Mouse (Mus musculus): ENCODE data around the gene Supt20.
"Not testable (repeated sequence)": the region's sequence is repeated elsewhere in the genome, so short reads cannot be mapped to it uniquely, and the experiment has no call there.

Gene Supt20

DNA sequence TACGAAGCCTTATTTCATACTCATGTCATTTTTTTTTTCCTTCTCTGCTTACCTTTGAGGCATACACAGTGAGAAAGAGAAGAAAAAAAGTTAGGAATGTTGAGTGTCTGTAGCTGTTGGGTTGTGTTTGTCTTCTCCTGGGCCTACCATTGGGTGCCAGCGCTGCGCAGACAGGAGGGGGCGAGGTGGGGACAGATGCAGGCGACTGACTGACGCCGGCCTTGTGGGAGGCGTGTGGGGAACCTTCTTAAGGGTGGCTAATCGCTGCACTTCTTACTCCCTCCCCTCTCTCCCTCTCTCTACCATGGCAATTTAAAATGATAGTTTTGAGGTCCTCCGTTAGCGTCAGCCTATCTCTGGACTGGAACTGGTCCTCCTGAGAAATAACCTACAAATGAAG is 63.5 kb downstream of the Supt20 start:
- DNase-seq (ENCODE audit: low spot score): peak; percentile 34

DNA sequence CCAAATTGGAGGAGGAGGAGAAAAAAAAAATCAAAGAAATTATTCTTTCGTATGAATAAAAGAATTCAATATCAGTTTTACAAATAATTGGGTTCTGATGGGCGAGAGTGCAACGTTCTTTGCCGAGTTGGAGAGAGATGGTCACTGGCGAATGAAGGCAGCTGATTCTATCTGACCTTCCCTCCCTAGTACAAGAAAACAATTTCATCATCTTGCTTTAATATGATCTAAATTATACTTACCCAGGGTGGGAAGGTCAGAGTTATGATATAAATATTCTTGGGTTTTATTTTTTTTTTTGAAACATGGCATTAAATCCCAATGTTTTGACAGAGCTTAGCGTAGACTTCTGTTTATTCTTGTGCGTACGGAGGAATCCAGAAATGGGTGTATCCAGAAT is 64.8 kb downstream of the Supt20 start:
- DNase-seq (ENCODE audit: low spot score): no peak

DNA sequence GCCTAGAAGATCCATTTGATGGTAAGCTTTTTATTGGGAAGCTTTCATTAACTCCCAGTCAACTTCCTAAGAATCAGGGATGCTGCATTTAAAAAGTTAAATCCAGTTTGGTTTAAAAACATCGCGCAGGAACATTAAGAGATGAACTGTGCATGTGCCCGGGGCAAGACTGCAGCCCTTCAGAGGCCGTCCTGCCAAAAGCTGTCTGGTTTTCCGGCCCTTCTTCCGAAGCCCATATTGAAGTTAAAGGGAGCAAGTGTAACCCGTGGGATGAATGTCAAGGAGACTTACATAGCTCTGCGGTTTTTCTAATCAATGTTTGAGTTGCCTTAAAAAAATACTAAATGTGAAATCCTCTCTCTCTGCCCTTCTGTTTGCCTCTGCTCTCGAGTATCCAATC is 66.6 kb downstream of the Supt20 start:
- DNase-seq (ENCODE audit: low spot score): no peak

DNA sequence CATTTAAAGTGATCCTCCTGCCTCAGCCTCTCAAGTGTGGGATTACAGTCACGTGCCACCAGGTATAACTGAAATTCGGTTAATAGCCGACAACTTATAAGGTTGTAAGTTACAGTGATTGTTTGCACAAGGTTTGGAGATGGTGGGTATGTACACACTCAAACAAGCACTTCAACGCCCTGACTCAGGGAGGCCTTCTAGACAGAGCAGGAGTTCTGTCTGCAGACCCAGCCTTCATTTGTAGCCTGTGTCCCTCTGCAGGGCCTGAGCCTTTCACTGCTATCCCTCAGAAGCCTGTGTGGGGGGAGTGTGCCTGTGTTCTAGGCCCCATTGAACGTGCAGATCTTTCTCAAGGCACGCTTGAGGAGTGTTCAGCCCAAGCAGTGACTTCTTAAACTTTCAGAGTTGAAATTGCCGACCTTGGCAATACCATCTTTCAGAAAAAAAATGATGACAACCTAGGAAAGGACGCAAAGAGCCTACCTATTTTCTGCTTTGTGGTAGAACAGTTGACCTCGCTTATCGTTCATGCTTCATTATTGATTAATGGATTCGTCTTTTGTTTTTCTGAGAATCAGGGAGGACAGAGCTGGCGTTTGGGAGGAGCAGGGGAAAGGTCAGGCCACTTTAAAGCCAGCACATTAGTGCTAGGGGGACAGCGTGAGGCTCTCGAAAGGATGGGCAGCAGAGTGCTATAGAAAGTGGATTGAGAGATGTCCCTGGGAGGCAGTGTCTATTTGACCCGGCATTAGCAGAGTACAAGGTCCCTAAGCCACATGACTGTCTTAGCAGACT is 67.9 kb downstream of the Supt20 start:
- DNase-seq (ENCODE audit: low spot score): peak; percentile 15

DNA sequence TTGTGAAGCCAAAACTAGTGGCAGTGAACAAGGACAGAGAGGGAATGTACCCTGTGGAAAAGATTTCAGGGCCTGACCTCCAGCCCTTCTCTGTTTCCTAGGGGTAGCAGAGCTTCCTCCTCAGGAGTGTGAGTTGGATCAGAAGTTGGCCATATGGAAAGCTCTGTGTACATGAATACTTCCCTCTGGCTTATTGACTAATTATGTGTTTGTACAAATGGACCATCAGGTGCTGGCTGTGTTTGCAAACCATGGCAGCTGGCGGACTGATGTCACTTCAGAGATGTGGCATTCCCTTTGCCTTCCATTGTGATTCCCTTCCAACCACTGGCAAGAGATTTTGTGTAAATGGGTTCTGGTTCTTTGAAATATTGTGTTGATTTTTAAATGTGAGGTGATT is 68.7 kb downstream of the Supt20 start:
- DNase-seq (ENCODE audit: low spot score): no peak

DNA sequence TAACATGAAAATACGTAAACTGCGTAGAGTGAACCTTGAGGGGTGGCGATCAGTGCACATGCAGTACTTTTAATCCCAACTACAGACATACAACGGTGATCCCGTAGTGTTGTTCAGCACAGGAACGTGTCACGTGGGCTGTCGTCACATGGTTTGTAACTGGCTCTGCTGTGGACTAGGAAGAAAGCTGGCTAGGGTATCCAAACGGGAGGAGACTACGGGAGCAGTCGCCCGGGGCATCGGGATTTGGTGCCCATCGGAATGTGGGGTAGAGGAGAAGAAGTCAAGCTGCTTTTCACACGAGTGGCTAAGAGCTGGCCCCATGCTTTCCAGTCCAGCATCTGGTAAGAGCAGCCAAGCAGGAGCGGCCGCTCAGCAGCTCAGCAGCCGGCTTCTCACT is 71.8 kb downstream of the Supt20 start:
- no peak for DNase-seq (ENCODE audit: low spot score)

DNA sequence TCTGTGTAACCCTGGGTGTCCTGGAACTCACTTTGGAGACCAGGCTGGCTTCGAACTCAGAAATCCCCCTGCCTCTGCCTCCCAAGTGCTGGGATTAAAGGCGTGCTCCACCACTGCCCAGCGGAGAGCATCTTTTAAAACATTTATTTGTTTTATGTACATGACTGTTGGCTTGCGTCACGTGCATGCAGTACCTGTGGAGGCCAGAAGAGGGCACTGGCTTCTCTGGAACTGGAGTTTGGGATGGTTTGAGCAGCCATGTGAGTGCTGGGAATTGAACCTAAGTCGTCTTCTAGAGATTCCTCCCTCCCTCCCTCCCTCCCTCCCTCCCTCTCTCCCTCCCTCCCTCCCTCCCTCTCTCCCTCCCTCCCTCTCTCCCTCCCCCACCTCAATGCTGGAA is 72.9 kb downstream of the Supt20 start:
- not testable (repeated sequence) for DNase-seq (ENCODE audit: low spot score)

DNA sequence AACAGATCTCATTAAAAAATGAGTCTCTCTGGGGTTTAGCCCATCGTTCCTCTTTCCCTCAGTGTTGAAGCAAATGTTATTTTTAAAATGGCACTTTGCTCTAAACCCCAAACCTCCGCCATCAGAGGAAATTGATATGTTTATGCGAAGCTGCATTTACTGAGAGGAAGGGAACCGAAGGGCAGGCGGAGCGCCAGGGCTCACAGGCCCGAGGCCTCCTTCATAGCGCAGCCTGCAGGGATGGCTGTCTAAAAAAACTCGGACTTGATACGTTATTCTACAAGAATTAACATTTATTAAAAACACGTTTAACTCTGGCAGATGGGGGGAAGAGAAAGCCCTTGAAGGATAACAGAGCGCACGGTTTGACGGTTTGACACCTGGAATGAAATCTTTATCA is 73.4 kb downstream of the Supt20 start:
- no peak for DNase-seq (ENCODE audit: low spot score)

DNA sequence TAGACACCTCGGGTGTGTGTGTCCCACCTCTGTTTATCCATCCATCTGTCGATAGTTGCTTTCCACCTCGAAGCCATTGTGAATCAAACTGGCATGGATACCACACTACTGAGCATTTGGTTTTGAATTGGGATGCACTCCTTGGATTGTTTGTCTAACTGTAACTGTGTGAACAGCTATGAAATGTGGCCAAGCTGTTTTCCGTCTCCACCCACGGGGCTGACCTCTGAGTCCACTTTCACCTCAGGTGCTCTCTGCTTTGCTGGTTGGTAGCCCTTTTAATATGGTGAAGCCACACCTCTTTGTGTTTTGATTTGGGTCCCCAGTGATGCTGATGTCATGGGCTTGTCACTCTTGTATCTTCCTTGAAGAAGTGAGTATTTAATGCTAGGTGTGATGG is 74.2 kb downstream of the Supt20 start:
- no peak for DNase-seq (ENCODE audit: low spot score)

DNA sequence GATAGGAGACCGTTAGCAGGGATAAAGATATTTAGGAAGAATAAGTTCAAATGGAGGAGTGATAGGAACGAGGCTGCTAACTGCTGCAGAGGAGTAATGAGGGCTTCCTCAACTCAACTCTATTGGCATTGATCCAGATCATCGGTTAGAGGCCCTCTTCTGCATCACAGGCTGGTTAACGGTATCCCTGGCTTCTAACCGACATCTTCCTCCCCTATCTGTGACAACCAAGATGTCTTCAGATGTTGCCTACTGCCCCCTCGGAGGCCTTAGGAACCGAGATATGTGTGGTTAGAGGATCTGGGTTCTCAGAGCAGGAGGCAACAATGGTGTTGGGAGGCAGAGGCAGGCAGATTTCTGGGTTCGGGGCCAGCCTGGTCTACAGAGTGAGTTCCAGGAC is 76.0 kb downstream of the Supt20 start:
- DNase-seq (ENCODE audit: low spot score): no peak

DNA sequence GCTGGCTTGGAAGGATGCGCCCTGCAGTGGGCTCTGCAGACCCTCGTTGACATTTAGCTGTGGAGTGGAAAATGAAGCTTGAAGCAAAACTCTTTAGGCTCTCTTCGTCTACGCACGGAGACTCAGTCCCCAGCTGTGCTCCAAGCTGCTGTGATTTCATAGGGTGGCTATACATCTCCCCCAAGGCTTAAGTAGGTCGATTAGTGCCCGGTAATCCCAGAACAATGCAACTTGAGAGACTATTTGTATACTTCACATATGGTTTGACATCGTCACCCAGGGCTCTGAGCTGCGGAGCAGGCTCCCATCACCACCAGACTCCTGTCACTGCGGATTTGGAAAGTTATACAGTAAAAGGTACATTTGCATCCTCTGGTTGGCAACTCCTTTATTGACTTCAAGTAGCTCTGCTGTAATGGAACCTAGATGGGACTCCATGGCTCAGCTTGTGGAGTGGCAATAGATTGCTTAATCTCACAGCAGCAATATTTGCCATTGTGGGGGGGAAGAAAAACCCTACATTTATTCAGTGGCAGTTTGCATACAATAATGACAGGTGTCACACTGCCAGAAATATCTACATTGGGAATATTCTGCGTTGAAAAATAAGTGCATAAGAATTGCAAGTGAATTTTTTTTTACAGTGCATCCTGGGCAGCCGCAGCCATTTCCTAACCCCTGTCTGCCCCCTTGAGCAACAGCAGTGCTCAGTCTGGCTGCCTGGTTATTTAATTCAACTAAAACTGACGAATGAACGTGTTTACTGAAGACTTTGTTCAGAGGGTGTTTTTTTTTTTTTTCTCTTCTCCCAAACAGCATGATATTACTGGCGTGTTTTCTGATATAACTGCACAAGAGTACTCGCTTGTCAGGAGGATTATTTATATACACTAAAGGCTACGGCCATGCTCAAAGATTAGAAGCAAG is 77.0 kb downstream of the Supt20 start:
- DNase-seq (ENCODE audit: low spot score): peak; percentile 45

DNA sequence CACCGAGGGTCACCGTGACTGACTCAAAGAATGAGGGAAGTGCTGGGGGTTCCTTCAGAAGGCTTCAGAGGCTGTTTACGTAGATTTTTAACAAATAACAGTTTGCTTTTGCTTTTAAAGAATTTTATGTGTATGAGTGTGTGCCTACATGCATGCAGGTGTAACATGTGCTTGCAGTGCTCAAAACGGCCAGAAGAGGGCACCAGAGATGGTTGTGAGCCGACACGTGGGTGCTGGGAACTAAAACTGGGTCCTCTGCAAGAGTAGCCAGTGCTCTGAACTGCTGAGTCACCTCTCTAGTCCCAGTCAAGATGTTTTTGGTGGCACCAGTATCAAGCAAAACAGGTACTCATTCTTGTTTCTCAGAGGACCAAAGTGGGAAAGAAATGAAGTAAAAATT is 81.0 kb downstream of the Supt20 start:
- DNase-seq (ENCODE audit: low spot score): no peak

DNA sequence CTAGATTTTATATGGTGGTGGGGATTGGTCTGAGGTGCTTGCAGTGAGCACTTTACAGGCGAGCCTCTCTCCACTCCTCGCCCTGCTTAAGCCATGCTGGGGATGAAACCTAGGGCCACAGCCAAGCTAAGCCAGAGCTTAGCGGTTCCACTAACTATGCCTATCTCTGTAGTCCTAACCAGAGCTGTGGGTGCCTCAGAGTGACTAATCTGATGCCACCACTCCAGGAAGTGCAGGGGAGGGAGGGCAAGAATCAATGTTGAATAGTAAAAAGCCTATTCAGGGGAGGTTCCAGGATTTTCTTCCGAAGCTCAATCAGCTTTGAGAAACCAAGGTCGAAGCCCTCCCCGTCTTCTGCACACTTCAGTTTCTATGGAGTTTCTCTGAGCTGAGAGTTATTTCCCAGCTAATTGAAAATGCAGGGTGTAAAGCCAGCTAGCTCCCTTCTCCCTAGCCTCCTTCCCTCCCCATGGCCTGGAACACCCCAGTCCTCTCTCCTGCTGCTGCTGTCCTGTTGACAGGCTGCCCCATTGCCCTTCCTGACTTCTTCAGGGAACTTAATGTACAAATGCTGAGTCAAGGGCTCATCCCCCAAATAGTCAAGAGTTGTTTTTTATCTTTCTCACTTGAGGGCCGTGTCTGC is 83.5 kb downstream of the Supt20 start:
- no peak for DNase-seq (ENCODE audit: low spot score)

Data from retina, embryonic 14.5 days (tissue).